Mouse (Mus musculus) testis, adult 2 months (tissue): Measurements from ENCODE around the gene Olfr576.

ENCODE experiments used
- CTCF ChIP-seq: fragments of 200-500 bp; IDR thresholded peaks from 2 replicates; pipeline ENCODE4 v1.5.1; 2012; ENCODE audit warnings: low read depth, mild to moderate bottlenecking, inconsistent platforms, low read length, moderate library complexity; ENCODE audit not compliant: control insufficient read depth, insufficient read depth, insufficient replicate concordance
- POLR2A ChIP-seq: fragments of 200-500 bp; IDR thresholded peaks from 2 replicates; pipeline ENCODE4 v1.6.1; 2012; ENCODE audit warnings: low read depth, mild to moderate bottlenecking, inconsistent platforms, low read length, moderate library complexity; ENCODE audit not compliant: control insufficient read depth

GRCm38 (mm10) chr7:102942475-102942874, 20.0 kb upstream of the Olfr576 start, which contains the start of gene Olfr573-ps1:
- TF ChIP-seq CTCF, result no peak
- no peak for TF ChIP-seq POLR2A
